Mouse (Mus musculus): ENCODE data around the gene C3ar1. TPM values are rescaled to one million over a fixed set of nuclear protein-coding genes. Genes with fewer than 3 reads are reported as not detected.

Gene C3ar1
- total and polyA plus RNA-seq, 3 experiments, result 0.89 to 4.7 (median 1.4) TPM

DNA sequence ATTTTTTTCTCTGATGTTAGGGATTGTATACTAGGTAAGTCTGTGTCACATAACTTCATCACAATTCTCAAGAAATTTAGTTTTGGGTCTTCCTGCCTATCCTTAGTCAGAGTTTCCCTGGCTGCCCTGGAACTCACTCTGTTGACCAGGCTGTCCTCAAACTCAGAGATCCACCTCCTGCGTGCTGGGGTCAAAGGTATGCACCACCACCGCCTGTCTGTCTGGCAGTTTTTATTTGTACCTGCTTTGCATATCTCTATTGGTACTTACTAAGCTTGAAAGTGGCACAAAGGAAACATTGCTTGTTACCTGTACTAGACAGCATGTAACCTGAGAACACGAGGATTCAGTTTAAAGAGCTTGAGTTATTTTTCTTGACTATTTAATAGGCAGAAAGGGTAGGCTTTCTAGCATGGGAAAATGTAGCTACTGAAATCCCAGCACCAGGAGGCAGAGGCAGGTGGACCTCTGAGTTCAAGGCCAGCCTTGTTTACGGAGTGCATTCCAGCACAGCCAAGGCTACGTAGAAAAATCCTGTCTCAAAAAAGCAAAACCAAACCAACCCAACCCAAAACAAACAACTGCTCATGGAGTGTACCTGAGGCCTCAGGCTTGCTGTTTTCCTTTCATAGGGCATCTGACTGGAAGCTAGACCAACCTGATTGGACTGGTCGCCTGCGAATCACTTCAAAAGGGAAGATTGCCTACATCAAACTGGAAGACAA is 24.0 kb upstream of the C3ar1 start:
- peaks cover 11 to 56% of the 10 kb centered on the region in 2 experiments for H3K4me1 ChIP-seq (ENCODE audit: control insufficient read depth in 1 of 2, insufficient read depth in 2 of 2)
- in situ Hi-C loops (cut with MboI; ENCODE audit: low pct_ligation_motif_present, low pct_unique_long_range_greater_than_20kb, low sequenced_read_pairs), result no loop called here
- H3K9me3 ChIP-seq (replicated peaks; ENCODE audit: low read length), result no peaks in the 10 kb centered on the region
- DNase-seq (ENCODE audit: extremely low read depth), result no peak
- no peak for TF ChIP-seq E2F4 (IDR thresholded peaks at IDR 0.05; ENCODE audit: insufficient replicate concordance, low read depth, low read length)
- TF ChIP-seq ZC3H11A (IDR thresholded peaks at IDR 0.05; ENCODE audit: low read depth, low read length), result no peak
- 0 out of 2 replicates have a peak, but pooled peaks have one; percentile 24 for TF ChIP-seq EP300 (IDR thresholded peaks at IDR 0.05; ENCODE audit: low read length)
- peak; percentile 12; the same call in 1 of the 2 replicates for TF ChIP-seq IRF4 (IDR thresholded peaks at IDR 0.05; ENCODE audit: low read depth, low read length)
- H3K4me2 ChIP-seq (ENCODE audit: insufficient read depth, low read depth, poor library complexity, severe bottlenecking), result no peak overlapping the region
- H3K9ac ChIP-seq (ENCODE audit: insufficient read depth, low read depth), result no peak overlapping the region
- H3K36me3 ChIP-seq (replicated peaks in 1 of 2; ENCODE audit: control insufficient read depth in 1 of 2, insufficient read depth in 1 of 2, low read length in 1 of 2), result peaks cover 71 to 91% of the 10 kb centered on the region in 2 experiments
- peaks cover 60% of the 10 kb centered on the region for H3K79me2 ChIP-seq (replicated peaks; ENCODE audit: control insufficient read depth, extremely low read depth, insufficient read depth, poor library complexity, severe bottlenecking)
- H3K4me3 ChIP-seq (replicated peaks in 1 of 3; ENCODE audit: low read depth in 2 of 3, low read length in 2 of 3, poor library complexity in 1 of 3), result no peak overlapping the region
- H3K27me3 ChIP-seq (replicated peaks), result no peaks in the 10 kb centered on the region
- dilution Hi-C loops (cut with MboI; ENCODE audit: extremely low pct_ligation_motif_present, extremely low pct_unique_long_range_greater_than_20kb, low sequenced_read_pairs), result no loop called here
- no peak overlapping the region for H3K27ac ChIP-seq (ENCODE audit: insufficient read depth, low read depth)

DNA sequence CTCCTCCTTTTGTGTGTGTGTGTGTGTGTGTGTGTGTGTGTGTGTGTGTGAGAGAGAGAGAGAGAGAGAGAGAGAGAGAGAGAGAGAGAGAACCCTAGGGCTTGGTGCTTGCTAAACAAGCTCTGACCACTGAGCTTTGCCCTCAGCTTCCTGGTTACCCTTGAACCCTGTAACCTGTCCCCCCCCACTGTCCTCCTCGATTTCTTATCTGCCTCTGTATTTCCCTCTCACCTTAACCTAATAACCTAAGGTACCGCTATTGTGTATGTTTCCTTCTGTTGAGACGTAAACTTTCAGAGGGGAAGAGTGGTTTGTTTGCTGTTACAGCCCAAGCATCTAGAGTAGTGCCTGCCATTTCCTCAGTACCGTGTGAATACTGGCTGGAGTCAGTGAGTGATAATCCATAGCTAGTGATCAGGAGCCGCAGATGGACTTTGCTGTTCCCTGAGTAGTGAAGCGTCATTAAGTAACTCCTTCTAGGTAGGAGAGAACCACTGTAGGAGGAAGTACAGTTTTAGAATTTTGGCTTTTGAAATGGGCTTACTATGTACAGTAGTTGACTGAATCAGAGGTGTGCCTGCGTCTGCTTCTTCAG is 23.3 kb upstream of the C3ar1 start:
- Histone ChIP-seq H3K9ac (ENCODE audit: insufficient read depth, low read depth) (no peak overlapping the region), H3K79me2 (replicated peaks; ENCODE audit: control insufficient read depth, extremely low read depth, insufficient read depth, poor library complexity, severe bottlenecking) (peaks cover 65% of the 10 kb centered on the region), H3K36me3 (replicated peaks in 1 of 2; ENCODE audit: control insufficient read depth in 1 of 2, insufficient read depth in 1 of 2, low read length in 1 of 2) (peaks cover 66 to 84% of the 10 kb centered on the region in 2 experiments), H3K4me2 (ENCODE audit: insufficient read depth, low read depth, poor library complexity, severe bottlenecking) (no peak overlapping the region), H3K9me3 (replicated peaks; ENCODE audit: low read length) (no peaks in the 10 kb centered on the region), H3K27me3 (replicated peaks) (no peaks in the 10 kb centered on the region), H3K4me1 (ENCODE audit: control insufficient read depth in 1 of 2, insufficient read depth in 2 of 2) (peaks cover 11 to 56% of the 10 kb centered on the region in 2 experiments), H3K4me3 (replicated peaks in 1 of 3; ENCODE audit: low read depth in 2 of 3, low read length in 2 of 3, poor library complexity in 1 of 3) (no peak overlapping the region), H3K27ac (ENCODE audit: insufficient read depth, low read depth) (no peak overlapping the region; the same call in 1 of the 2 replicates)
- dilution Hi-C loops (cut with MboI; ENCODE audit: extremely low pct_ligation_motif_present, extremely low pct_unique_long_range_greater_than_20kb, low sequenced_read_pairs) (no loop called here), in situ Hi-C loops (cut with MboI; ENCODE audit: low pct_ligation_motif_present, low pct_unique_long_range_greater_than_20kb, low sequenced_read_pairs) (no loop called here)
- TF ChIP-seq SMC3 (IDR thresholded peaks at IDR 0.05; ENCODE audit: low read depth, low read length) (no peak), JUN (IDR thresholded peaks at IDR 0.05; ENCODE audit: insufficient read depth, low read depth, low read length) (no peak), ZC3H11A (IDR thresholded peaks at IDR 0.05; ENCODE audit: low read depth, low read length) (no peak), RCOR1 (conservative IDR thresholded peaks at IDR 0.05; ENCODE audit: low read depth, low read length) (no peak), CHD2 (IDR thresholded peaks at IDR 0.05; ENCODE audit: low read length) (no peak), MAX (IDR thresholded peaks at IDR 0.05; ENCODE audit: low read length) (no peak), ZKSCAN1 (IDR thresholded peaks at IDR 0.05; ENCODE audit: borderline replicate concordance, low read depth, low read length) (no peak), NELFE (IDR thresholded peaks at IDR 0.05; ENCODE audit: low read depth, low read length) (no peak), E2F4 (IDR thresholded peaks at IDR 0.05; ENCODE audit: insufficient replicate concordance, low read depth, low read length) (no peak), ETS1 (conservative IDR thresholded peaks at IDR 0.05; ENCODE audit: low read depth, low read length) (no peak), POLR2AphosphoS2 (IDR thresholded peaks at IDR 0.05; ENCODE audit: low read depth, low read length) (no peak), CHD1 (IDR thresholded peaks at IDR 0.05; ENCODE audit: low read depth, low read length) (no peak), MEF2A (IDR thresholded peaks at IDR 0.05; ENCODE audit: borderline replicate concordance, low read depth, low read length) (no peak), SIN3A (IDR thresholded peaks at IDR 0.05; ENCODE audit: low read length) (no peak)
- no peak for DNase-seq (ENCODE audit: extremely low read depth)

Data from CH12.LX (cell line).